Comparison of ENCODE assay signal across 7 mouse cellular contexts in genomic region chr19:3684957-3685580, GRCm38 (mm10). TPM values are rescaled to one million over a fixed set of nuclear protein-coding genes. Genes with fewer than 3 reads are reported as not detected.
DNase-seq lines count a peak whose midpoint lies in the region; ATAC-seq and TF ChIP-seq lines count a peak whose summit lies in the region.

No protein-coding gene starts in this region.

- H3ac ChIP-seq in C2C12 (ENCODE audit: control insufficient read depth, insufficient read length, low read depth): peak overlapping the region; percentile 1

- DNase-seq in adipocyte (ENCODE audit: low spot score): peak; percentile 43
- no peak for DNase-seq in liver, postnatal 0 days
- peak; percentile 24 for DNase-seq in stomach, postnatal 0 days (ENCODE audit: low spot score)
- no peak for DNase-seq in right cerebral cortex, postnatal 4 days
- DNase-seq in left cerebral cortex, adult 11 months (ENCODE audit: low spot score): no peak

- H3K9ac ChIP-seq in heart, embryonic 15.5 days: peak overlapping the region; percentile 93
- peak overlapping the region; percentile 88 for H3K9ac ChIP-seq in liver, postnatal 0 days (replicated peaks)
- peak overlapping the region; percentile 94 for H3K9ac ChIP-seq in stomach, postnatal 0 days (ENCODE audit: low read length)

- H3K27me3 ChIP-seq in C2C12 (ENCODE audit: control insufficient read depth, insufficient read depth, insufficient read length): no peaks in the 10 kb centered on the region
- H3K27me3 ChIP-seq in heart, embryonic 15.5 days: no peaks in the 10 kb centered on the region
- H3K27me3 ChIP-seq in liver, postnatal 0 days (ENCODE audit: insufficient read depth, low read length): no peaks in the 10 kb centered on the region
- H3K27me3 ChIP-seq in stomach, postnatal 0 days (ENCODE audit: control insufficient read depth, insufficient read depth, low read length): no peaks in the 10 kb centered on the region

- H3K4me1 ChIP-seq in heart, embryonic 15.5 days (replicated peaks): peaks cover 64% of the 10 kb centered on the region
- H3K4me1 ChIP-seq in liver, postnatal 0 days (ENCODE audit: insufficient read depth): peaks cover 59% of the 10 kb centered on the region
- peaks cover 8% of the 10 kb centered on the region for H3K4me1 ChIP-seq in stomach, postnatal 0 days (replicated peaks; ENCODE audit: control insufficient read depth, insufficient read depth)

- WGBS in heart, embryonic 15.5 days: 29% methylated on average over 11 of the region's 11 CpGs
- 11% methylated on average over 11 of the region's 11 CpGs for whole genome bisulfite sequencing in liver, postnatal 0 days (ENCODE audit: insufficient replicate concordance)
- WGBS in stomach, postnatal 0 days: 13% methylated on average over 11 of the region's 11 CpGs

- H3K36me3 ChIP-seq in C2C12 (ENCODE audit: control insufficient read depth, insufficient read depth): no peaks in the 10 kb centered on the region
- no peaks in the 10 kb centered on the region for H3K36me3 ChIP-seq in heart, embryonic 15.5 days
- no peaks in the 10 kb centered on the region for H3K36me3 ChIP-seq in liver, postnatal 0 days (replicated peaks; ENCODE audit: insufficient read depth, low read length)
- no peaks in the 10 kb centered on the region for H3K36me3 ChIP-seq in stomach, postnatal 0 days (ENCODE audit: control insufficient read depth, insufficient read depth, low read length)

- peaks cover 53% of the 10 kb centered on the region for H3K79me2 ChIP-seq in C2C12 (ENCODE audit: control insufficient read depth, insufficient read depth)

- peak overlapping the region; percentile 85 for H3K27ac ChIP-seq in heart, embryonic 15.5 days
- peak overlapping the region; percentile 95 for H3K27ac ChIP-seq in liver, postnatal 0 days (ENCODE audit: low read depth)
- H3K27ac ChIP-seq in stomach, postnatal 0 days (replicated peaks): peak overlapping the region; percentile 94

- no peak for TF ChIP-seq CTCF in C2C12 (IDR thresholded peaks at IDR 0.05; ENCODE audit: control insufficient read depth, insufficient read depth, insufficient read length)
- no peak for TF ChIP-seq CTCF in liver, postnatal 0 days (IDR thresholded peaks at IDR 0.05; ENCODE audit: low read depth)
- TF ChIP-seq CTCF in stomach, postnatal 0 days (IDR thresholded peaks at IDR 0.05; ENCODE audit: low read depth): no peak

- no peaks in the 10 kb centered on the region for H3K9me3 ChIP-seq in heart, embryonic 15.5 days (replicated peaks)
- no peaks in the 10 kb centered on the region for H3K9me3 ChIP-seq in liver, postnatal 0 days (ENCODE audit: low read length)
- no peaks in the 10 kb centered on the region for H3K9me3 ChIP-seq in stomach, postnatal 0 days (ENCODE audit: control insufficient read depth, low read length)

- TF ChIP-seq EP300 in liver, postnatal 0 days (IDR thresholded peaks at IDR 0.05; ENCODE audit: low read depth): no peak
- no peak for TF ChIP-seq EP300 in stomach, postnatal 0 days (optimal IDR thresholded peaks at IDR 0.05)

- peaks cover 37% of the 10 kb centered on the region for H3K79me3 ChIP-seq in C2C12 (ENCODE audit: low read depth)

- H3K4me3 ChIP-seq in C2C12 (ENCODE audit: insufficient read depth, poor library complexity, severe bottlenecking): peak overlapping the region; percentile 50
- peak overlapping the region; percentile 92 for H3K4me3 ChIP-seq in heart, embryonic 15.5 days
- peak overlapping the region; percentile 86 for H3K4me3 ChIP-seq in liver, postnatal 0 days (ENCODE audit: low read depth, low read length)
- peak overlapping the region; percentile 95 for H3K4me3 ChIP-seq in stomach, postnatal 0 days (ENCODE audit: low read depth, low read length)

- ATAC-seq in heart, embryonic 15.5 days (replicated peaks; ENCODE audit: insufficient number of reproducible peaks, insufficient read depth, low FRiP score, low read depth): no peak
- ATAC-seq in liver, postnatal 0 days: no peak
- ATAC-seq in stomach, postnatal 0 days (ENCODE audit: low FRiP score, low TSS enrichment): no peak

- peak overlapping the region; percentile 96 for H3K4me2 ChIP-seq in heart, embryonic 15.5 days
- peak overlapping the region; percentile 91 for H3K4me2 ChIP-seq in liver, postnatal 0 days (ENCODE audit: low read depth, low read length)
- peak overlapping the region; percentile 97 for H3K4me2 ChIP-seq in stomach, postnatal 0 days (replicated peaks; ENCODE audit: low read depth)

TF ChIP-seq in C2C12, 6 proteins besides CTCF, POLR2A, EP300 and RAD21:
- TF ChIP-seq CEBPB (IDR thresholded peaks at IDR 0.05; ENCODE audit: low read depth) (no peak), MYOG (IDR thresholded peaks at IDR 0.05; ENCODE audit: control insufficient read depth, extremely low read depth, insufficient read length) (no peak), MYOD1 (IDR thresholded peaks at IDR 0.05; ENCODE audit: control insufficient read depth, insufficient read length, low read depth) (no peak)

RNA-seq across cellular contexts. Expression of gene Lrp5, which starts 1.3 kb away (rescaled TPM):
- polyA plus RNA-seq in C2C12 (2012; fragmentation: generic; extraction: Trizol): 33.8 TPM
- polyA plus RNA-seq in heart, embryonic 15.5 days (2015; fragmentation: Nextera tagmentation; extraction: Ambion mirVana): 3.0 and 4.3 TPM in 2 replicates
- 2.7 and 3.6 TPM in 2 replicates for polyA plus RNA-seq in liver, postnatal 0 days (2015; fragmentation: Nextera tagmentation; extraction: Ambion mirVana)
- polyA plus RNA-seq in stomach, postnatal 0 days (2015; fragmentation: Nextera tagmentation; extraction: Ambion mirVana): 2.6 and 2.7 TPM in 2 replicates

RNA-seq across cellular contexts. Expression of gene 1810055G02Rik, which starts 23.0 kb away (rescaled TPM):
- polyA plus RNA-seq in C2C12 (2012; fragmentation: generic; extraction: Trizol): 61.9 TPM
- 15.9 and 26.6 TPM in 2 replicates for polyA plus RNA-seq in heart, embryonic 15.5 days (2015; fragmentation: Nextera tagmentation; extraction: Ambion mirVana)
- 48.2 and 52.7 TPM in 2 replicates for polyA plus RNA-seq in liver, postnatal 0 days (2015; fragmentation: Nextera tagmentation; extraction: Ambion mirVana)
- polyA plus RNA-seq in stomach, postnatal 0 days (2015; fragmentation: Nextera tagmentation; extraction: Ambion mirVana): 17.1 and 18.8 TPM in 2 replicates

Comparison
In these comparisons a context has a peak if more than half of its experiments do, and no peak if none do; other contexts are left out.
1. DNase-seq: peak in adipocyte (single experiment) and stomach, postnatal 0 days (single experiment); none in liver, postnatal 0 days (single experiment), right cerebral cortex, postnatal 4 days (single experiment) and left cerebral cortex, adult 11 months (single experiment).
2. Peak in every context shown above with its lines, with median percentiles within 50 percentile points of each other: H3K4me3 ChIP-seq, H3K27ac ChIP-seq, H3K4me2 ChIP-seq and H3K9ac ChIP-seq.